Mouse (Mus musculus) naive thymus-derived CD4-positive, alpha-beta T cell, adult 5 months (primary cell): ENCODE measurements around the gene Dctn5. TPM values are rescaled to one million over a fixed set of nuclear protein-coding genes. Genes with fewer than 3 reads are reported as not detected.

Experiments used
- polyA plus RNA-seq: library from polyadenylated mRNA; unstranded; fragments of 100-300 nt; shearing (Covaris generic); gene quantifications from one replicate; pipeline ENCODE4 v1.2.1, GENCODE M21; 2017

The Dctn5 gene
- 82.1 TPM for polyA plus RNA-seq

DNA sequence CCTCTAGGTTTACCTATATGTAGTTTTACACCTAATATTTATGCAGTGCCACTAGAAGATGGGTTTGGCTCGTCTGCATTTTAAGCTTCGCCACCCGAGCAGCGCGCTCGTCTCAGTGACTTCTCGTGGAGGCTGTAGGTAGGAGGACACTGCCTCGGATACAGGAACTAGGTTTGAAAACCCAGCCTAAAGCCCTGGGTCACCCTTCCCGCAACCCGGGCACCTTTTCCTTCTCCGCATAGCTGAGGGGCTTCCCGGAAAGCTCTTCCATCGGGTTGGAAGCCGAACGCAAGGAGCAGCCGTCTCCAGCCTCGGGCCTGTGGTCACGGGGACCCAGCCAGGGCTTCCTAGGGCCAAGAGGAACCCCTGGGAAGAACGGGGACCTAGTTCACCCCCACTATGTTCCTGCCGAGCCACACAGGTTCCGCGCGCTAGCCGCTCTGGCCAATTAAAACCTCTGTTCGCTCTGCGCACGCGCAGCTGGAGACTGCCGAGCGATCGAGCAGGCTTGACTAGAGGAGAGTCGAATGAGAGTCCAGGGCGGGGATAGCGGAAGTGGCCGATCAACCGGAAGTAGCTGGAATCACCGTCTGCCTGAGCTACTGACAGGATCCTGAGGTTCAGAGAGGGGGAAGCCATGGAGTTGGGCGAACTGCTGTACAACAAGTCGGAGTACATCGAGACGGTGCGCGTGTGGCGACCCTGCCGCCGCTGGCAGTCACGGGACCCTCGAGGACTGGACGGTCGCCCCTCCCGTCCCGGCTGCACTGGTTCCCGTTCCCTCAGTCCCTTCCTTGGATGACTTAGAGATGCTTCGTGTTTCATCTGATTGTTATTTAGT is at the start of gene Dctn5, which contains the start of gene Palb2:
Dctn5 (plus strand) TSS at position 545 of the 841 bp plus-strand sequence.
Palb2 (minus strand) TSS at position 489 of the 841 bp plus-strand sequence.

DNA sequence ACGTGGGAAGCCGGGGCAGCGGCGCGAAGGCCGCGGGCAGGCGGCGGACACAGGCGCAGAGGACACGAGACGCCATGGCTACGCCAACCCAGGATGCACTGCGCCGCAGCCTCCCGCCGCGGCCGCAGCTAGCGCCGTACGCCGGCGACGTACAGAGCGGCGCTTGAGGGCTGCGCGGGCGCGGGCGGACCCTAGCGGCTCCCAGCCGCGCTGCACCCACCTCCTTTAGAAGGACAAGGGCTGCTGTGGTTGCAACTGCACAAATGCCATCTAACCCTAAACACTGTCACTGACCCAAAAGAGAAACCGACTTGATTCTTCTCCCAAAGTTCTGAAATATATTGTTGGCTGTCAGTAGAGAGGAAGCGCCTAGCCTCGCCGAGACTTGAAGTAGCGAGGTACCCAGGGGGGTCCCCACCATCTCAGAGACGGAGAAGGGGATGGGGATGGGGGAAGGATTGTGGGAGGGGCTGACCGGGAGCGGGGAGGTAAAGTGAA is 31.0 kb upstream of the Dctn5 start, which contains the start of gene Ndufab1:
Ndufab1 (minus strand) TSS at position 140 of the 498 bp plus-strand sequence.

DNA sequence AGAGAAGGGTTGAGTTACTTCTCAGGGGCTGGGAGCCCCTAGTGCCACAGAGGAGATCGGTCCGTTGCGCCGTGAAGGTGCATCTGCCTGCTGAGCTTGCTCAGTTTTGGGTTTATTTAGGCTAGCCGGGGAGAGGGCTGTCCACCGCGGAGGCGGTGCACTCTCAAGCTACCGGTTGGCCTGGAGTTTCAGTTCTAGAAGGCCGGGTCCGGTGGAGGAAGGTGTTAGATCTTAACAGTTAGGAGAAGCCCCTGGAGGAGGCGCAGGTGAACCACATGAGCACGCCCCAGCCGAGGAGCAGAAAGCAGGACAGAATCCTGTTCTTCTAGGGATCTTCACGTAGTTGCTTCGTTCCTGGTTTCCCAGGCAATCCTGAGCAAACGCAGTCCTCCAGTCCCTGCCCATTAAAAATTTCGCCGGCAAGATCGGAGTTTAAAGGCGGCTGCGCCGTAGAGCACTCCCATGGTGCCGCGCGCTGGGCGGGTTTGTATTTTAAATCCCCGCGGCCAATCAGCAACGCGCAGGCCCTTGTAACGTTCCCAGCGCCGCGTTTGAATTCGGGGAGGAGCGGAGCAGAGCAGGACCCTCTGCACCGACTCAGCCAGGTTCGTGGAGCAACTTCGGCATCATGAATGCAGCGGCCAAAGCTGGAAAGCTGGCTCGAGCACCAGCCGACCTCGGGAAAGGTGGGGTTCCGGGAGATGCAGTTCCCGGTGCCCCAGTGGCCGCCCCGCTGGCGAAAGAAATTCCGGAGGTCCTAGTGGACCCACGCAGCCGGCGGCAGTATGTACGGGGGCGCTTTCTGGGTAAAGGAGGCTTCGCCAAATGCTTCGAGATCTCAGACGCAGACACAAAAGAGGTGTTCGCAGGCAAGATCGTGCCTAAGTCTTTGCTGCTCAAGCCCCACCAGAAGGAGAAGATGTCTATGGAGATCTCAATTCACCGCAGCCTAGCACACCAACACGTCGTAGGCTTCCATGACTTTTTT is 26.4 kb downstream of the Dctn5 start, which contains the start of gene Plk1:
Plk1 (plus strand) TSS at position 525 of the 988 bp plus-strand sequence.

DNA sequence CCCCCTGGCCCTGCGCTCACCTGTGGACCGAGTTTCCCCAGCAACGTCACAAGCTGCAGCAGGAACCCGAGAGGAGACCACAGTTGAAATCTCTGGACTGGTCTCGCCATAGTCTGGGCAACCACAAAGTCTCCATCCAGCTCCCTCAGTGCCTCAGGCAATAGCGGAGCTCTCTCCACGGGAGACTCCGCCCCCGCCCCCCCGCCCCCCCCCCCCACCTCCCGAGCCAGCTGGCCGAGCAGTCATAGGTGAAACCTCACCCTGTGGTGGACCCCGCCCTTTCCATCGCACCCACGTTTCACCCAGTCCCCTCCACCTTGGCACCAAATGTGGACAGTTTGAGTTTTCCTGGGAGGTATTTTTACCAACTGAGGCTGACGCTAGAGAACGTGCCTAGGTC is 53.2 kb downstream of the Dctn5 start, which contains the start of gene Ern2:
Ern2 (minus strand) TSS at position 165 of the 400 bp plus-strand sequence.

Other genes with a start within 250 kb of the Dctn5 start
- 10.2 TPM for gene Cog7, start 151.3 kb upstream of the Dctn5 start, polyA plus RNA-seq
- 14.9 TPM for gene Gga2, start 111.8 kb upstream of the Dctn5 start, polyA plus RNA-seq
- gene Ubfd1, start 65.9 kb upstream of the Dctn5 start, polyA plus RNA-seq = 55.6 TPM
- gene Ears2, start 65.8 kb upstream of the Dctn5 start, polyA plus RNA-seq = 20.8 TPM
- gene Ndufab1, start 31.2 kb upstream of the Dctn5 start, polyA plus RNA-seq = 121 TPM
- gene Palb2, start 56 bp upstream of the Dctn5 start, polyA plus RNA-seq = 6.5 TPM
- 0.98 TPM for gene Plk1, start 26.4 kb downstream of the Dctn5 start, polyA plus RNA-seq
- not detected for gene Ern2, start 53.2 kb downstream of the Dctn5 start, polyA plus RNA-seq
- gene Chp2, start 86.5 kb downstream of the Dctn5 start, polyA plus RNA-seq = not detected
- gene Prkcb, start 155.7 kb downstream of the Dctn5 start, polyA plus RNA-seq = 155 TPM